Mouse (Mus musculus) urinary bladder, postnatal 4 days (tissue): ENCODE data around the gene Ripk3.

ENCODE experiments used
- DNase-seq, 2 experiments: peaks; one replicate each; pipeline ENCODE4 v3.0.0; 2021 to 2022; ENCODE audit warnings: low spot score in 2 of 2

The Ripk3 gene

GRCm38 (mm10) chr14:55762001-55762821 is 26.5 kb downstream of the Ripk3 start:
- peak in 1 of 2 experiments; percentile 53 for DNase-seq

- no peak for DNase-seq
Observed at GRCm38 (mm10) chr14:55761163-55761562, 27.5 kb downstream of the Ripk3 start, which contains the start of gene Ltb4r2. Gene Ltb4r2, plus strand, starts transcription at chr14:55761428.

- DNase-seq: peak; percentile 75 to 88
Observed at GRCm38 (mm10) chr14:55760156-55760555, 28.5 kb downstream of the Ripk3 start.

- no peak for DNase-seq
Observed at GRCm38 (mm10) chr14:55758363-55758784, 30.3 kb downstream of the Ripk3 start, which contains the start of gene Cideb. Gene Cideb, minus strand, starts transcription at chr14:55758458.

- DNase-seq: no peak
Observed at GRCm38 (mm10) chr14:55757566-55757965, 31.1 kb downstream of the Ripk3 start.

- DNase-seq: no peak
Observed at GRCm38 (mm10) chr14:55747051-55747847, 41.4 kb downstream of the Ripk3 start.

GRCm38 (mm10) chr14:55745861-55746237 is 42.8 kb downstream of the Ripk3 start:
- DNase-seq: no peak

- peak; percentile 85 to 90 for DNase-seq
Observed at GRCm38 (mm10) chr14:55745180-55745860, 43.3 kb downstream of the Ripk3 start, which contains the start of the genes Dhrs1 and Nop9. Gene Dhrs1, minus strand, starts transcription at chr14:55745690. Gene Nop9, plus strand, starts transcription at chr14:55745693.

- peak; percentile 74 to 88 for DNase-seq
Observed at GRCm38 (mm10) chr14:55743711-55744110, 45.0 kb downstream of the Ripk3 start.

GRCm38 (mm10) chr14:55737086-55737687 is 51.5 kb downstream of the Ripk3 start:
- DNase-seq: no peak

- DNase-seq: no peak
Observed at GRCm38 (mm10) chr14:55735758-55736157, 52.9 kb downstream of the Ripk3 start.

GRCm38 (mm10) chr14:55735334-55735733 is 53.3 kb downstream of the Ripk3 start:
- DNase-seq: no peak
